Mouse (Mus musculus): Measurements from ENCODE around the gene Psd.

DNA sequence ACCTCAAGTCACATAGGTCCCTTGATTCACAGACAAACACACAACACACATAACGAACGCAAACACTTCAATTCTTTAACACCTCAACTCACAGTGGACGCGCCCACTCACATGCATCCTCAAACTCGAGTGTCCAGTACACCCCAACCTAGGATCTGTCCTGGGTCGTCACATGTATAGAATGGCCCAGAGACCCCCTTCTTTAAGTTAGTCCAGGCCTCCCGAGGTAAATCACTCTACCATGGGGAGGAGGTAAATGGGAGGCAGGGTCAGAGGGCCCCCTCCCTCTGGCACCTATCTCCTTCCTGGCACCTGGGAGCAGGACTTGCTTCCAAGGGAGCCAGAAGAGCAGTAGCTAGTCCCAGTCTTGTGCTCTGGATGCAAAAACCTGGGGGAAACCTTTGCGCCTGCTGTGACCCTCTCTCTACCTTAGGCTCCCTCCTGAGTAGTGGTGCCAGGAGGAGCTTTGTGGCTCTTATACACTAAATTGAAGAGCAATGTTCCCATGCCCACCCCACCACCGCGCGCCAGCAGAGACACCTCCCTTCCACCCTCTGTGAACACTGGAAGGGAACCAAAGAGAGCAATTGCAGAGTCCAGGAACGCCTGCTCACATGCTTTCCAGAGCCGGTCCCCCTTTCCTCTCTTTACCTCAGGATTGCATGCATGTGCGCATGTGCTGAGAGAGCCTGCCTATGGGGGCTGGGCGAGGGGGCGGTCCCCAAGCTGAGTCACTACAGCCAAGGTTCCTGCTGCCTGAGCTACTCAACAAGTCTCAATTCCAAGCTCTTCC, 8.2 kb downstream of the Psd start:
- no peak for TF ChIP-seq CTCF (IDR thresholded peaks at IDR 0.05; ENCODE audit: low read depth, low read length)
- no peak for TF ChIP-seq POLR2A (IDR thresholded peaks at IDR 0.05; ENCODE audit: extremely low read depth, insufficient read depth, low read length)

Data from liver, adult 2 months (tissue).